Mouse (Mus musculus): ENCODE measurements at regions not wholly inside any gene's neighbourhood (a gene's known extent, or its start where the extent isn't known, plus 50 kb on each side); places are given as distances from the start of the nearest gene placed in this dataset.

DNA sequence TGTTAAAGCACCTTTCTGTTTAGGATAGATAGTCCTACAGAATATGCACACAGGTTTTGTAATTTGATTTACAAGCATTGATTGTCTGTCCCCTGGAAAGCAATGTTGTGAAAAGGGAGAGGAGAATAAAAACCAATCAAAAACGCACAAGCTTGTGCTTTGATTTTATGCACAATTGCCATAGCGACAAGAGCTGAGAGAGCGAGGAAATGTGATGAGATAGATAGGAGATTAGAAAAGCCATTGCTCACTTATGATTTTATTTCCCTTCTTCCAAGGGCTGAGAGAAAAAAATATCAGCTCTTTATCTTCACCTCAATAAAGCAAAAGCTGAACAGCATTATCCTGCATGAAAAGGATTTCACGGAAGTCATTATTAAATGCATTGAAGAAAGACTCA, 133.0 kb upstream of the Nrxn1 start:
- TF ChIP-seq POLR2A (IDR thresholded peaks at IDR 0.05; ENCODE audit: borderline replicate concordance, insufficient read depth, low read length) (no peak), CTCF (IDR thresholded peaks at IDR 0.05; ENCODE audit: borderline replicate concordance, insufficient read depth, low read depth, low read length) (no peak)

Data from cerebellum, adult 2 months (tissue).